Mouse (Mus musculus) liver, embryonic 14.5 days (tissue): ENCODE results near the gene Wdfy2. TPM values are rescaled to one million over a fixed set of nuclear protein-coding genes. Genes with fewer than 3 reads are reported as not detected.
"Not testable (repeated sequence)": the region's sequence is repeated elsewhere in the genome, so short reads cannot be mapped to it uniquely, and the experiment has no call there.

Experiments
- ATAC-seq: fragments of 200-750 bp; cut with Nextera tagmentation; 2 replicates; pipeline ENCODE4 v1.8.0; 2017; ENCODE audit warnings: moderate number of reproducible peaks, mild to moderate bottlenecking, moderate library complexity; ENCODE audit not compliant: insufficient read depth
- DNase-seq, 3 experiments: peaks; one replicate each; pipeline ENCODE4 v3.0.0-alpha.2; 2012 to 2013; ENCODE audit warnings: low read depth in 3 of 3, low spot score in 3 of 3
- H3K27ac ChIP-seq: fragments of 300-500 bp; sonication (generic); 2 replicates; pipeline ENCODE4 v1.5.1; 2014; ENCODE audit warnings: moderate library complexity, mild to moderate bottlenecking, control low read depth, inconsistent platforms
- H3K27me3 ChIP-seq: fragments of 300-500 bp; sonication (generic); 2 replicates; pipeline ENCODE4 v1.6.1; 2014; ENCODE audit warnings: mild to moderate bottlenecking, low read length, moderate library complexity; ENCODE audit not compliant: control insufficient read depth, insufficient read depth
- H3K36me3 ChIP-seq: fragments of 300-500 bp; sonication (generic); replicated peaks from 2 replicates; pipeline ENCODE4 v1.6.1; 2014; ENCODE audit warnings: low read depth; ENCODE audit not compliant: control insufficient read depth, insufficient read depth
- H3K4me1 ChIP-seq, 2 experiments: fragments of 200-500 bp in 1 of 2; fragments of 300-500 bp in 1 of 2; sonication (generic) in 1 of 2; replicated peaks; 2 replicates each; pipeline ENCODE4 v1.6.1; 2012 to 2014; ENCODE audit warnings: antibody characterized with exemption in 1 of 2, inconsistent platforms in 1 of 2, low read length in 1 of 2; ENCODE audit not compliant: control insufficient read depth in 2 of 2, insufficient read depth in 2 of 2
- H3K4me2 ChIP-seq: fragments of 300-500 bp; sonication (generic); 2 replicates; pipeline ENCODE4 v1.6.1; 2014; ENCODE audit warnings: low read depth, mild to moderate bottlenecking, control low read depth, moderate library complexity
- H3K4me3 ChIP-seq, 2 experiments: fragments of 200-500 bp in 1 of 2; fragments of 300-500 bp in 1 of 2; sonication (generic) in 1 of 2; 2 replicates each; pipeline ENCODE4 v1.5.1; 2012 to 2014; ENCODE audit warnings: low read depth in 2 of 2, low read length in 2 of 2, mild to moderate bottlenecking in 2 of 2, control low read depth in 1 of 2, inconsistent platforms in 1 of 2, moderate library complexity in 1 of 2; ENCODE audit not compliant: insufficient read depth in 1 of 2
- H3K9ac ChIP-seq: fragments of 300-500 bp; sonication (generic); replicated peaks from 2 replicates; pipeline ENCODE4 v1.6.1; 2014; ENCODE audit warnings: mild to moderate bottlenecking, control low read depth, moderate library complexity
- H3K9me3 ChIP-seq: fragments of 300-500 bp; sonication (generic); 2 replicates; pipeline ENCODE4 v1.6.1; 2016; ENCODE audit warnings: low read length, mixed read lengths; ENCODE audit not compliant: control insufficient read depth
- CTCF ChIP-seq: IDR thresholded peaks from 2 replicates; pipeline ENCODE4 v1.5.1; 2016; ENCODE audit warnings: antibody characterized with exemption, low read depth, control low read depth
- EP300 ChIP-seq: IDR thresholded peaks from 2 replicates; pipeline ENCODE4 v1.6.1; 2016; ENCODE audit warnings: antibody characterized with exemption, low read depth
- WGBS: fragments of 180-500 bp; shearing (Covaris S2); extraction: QIAGEN DNeasy Blood & Tissue Kit; methylation state at CpG from one replicate; pipeline ENCODE4 v1.1.7; 2014; ENCODE audit not compliant: insufficient replicate concordance; 5-methylcytosine and 5-hydroxymethylcytosine counted together
- polyA plus RNA-seq, 2 experiments: library from polyadenylated mRNA; depleted of rRNA in 1 of 2; stranded (reverse) in 1 of 2; unstranded in 1 of 2; fragments of >200 nt; fragmentation: Nextera tagmentation in 1 of 2; extraction: Ambion mirVana in 1 of 2; gene quantifications; 2 replicates each; pipeline versions ENCODE4 v1.2.1 to v1.2.3; 2012 to 2014

The Wdfy2 gene
- polyA plus RNA-seq, 2 experiments: 1.9 to 3.6 TPM

DNA sequence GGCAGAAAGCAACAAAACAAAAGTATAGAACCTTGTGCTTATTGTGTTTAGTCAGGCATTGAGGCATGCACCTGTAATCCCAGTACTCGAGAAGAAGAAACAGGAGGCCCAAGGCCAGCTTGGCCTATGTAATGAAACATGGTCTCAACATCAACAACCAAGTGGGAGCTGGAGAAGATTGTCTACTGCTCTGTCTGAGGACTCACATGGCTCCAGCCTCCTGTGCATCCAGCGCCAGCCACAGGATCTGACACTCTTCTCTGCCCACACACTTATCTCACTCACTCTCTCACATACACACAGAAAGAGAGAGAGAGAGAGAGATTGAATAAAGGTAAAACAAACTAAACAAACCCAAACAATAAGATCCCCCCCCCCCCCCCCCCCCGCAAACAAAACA is 3.9 kb upstream of the Wdfy2 start:
- no peak overlapping the region for H3K9ac ChIP-seq
- no peak overlapping the region for H3K4me2 ChIP-seq
- no peaks in the 10 kb centered on the region; a peak in 2 of 4 replicates for H3K4me1 ChIP-seq
- H3K27ac ChIP-seq: no peak overlapping the region
- WGBS: 40% methylated on average over 3 of the region's 3 CpGs
- TF ChIP-seq EP300 (no peak), CTCF (no peak)
- DNase-seq: no peak
- no peak for ATAC-seq
- H3K36me3 ChIP-seq: no peaks in the 10 kb centered on the region
- H3K9me3 ChIP-seq: no peaks in the 10 kb centered on the region
- H3K4me3 ChIP-seq: no peak overlapping the region
- peaks cover 3% of the 10 kb centered on the region; the same call in 1 of the 2 replicates for H3K27me3 ChIP-seq

DNA sequence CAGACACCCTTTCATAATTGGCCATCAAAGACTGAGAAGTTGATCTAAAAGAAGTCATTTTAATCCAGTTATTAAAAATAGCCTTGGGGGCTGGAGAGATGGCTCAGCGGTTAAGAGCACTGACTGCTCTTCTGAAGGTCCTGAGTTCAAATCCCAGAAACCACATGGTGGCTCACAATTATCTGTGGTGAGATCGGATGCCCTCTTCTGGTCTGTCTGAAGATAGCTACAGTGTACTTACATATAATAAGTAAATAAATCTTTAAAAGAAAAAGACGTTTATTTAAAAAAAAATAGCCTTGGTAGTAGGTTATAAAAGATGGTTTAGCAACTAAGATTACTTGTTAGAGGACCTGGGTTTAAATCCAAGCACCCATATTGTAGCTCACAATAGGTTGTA is 1.7 kb upstream of the Wdfy2 start:
- DNase-seq: not testable (repeated sequence)
- WGBS: 57% methylated on average over 3 of the region's 3 CpGs

DNA sequence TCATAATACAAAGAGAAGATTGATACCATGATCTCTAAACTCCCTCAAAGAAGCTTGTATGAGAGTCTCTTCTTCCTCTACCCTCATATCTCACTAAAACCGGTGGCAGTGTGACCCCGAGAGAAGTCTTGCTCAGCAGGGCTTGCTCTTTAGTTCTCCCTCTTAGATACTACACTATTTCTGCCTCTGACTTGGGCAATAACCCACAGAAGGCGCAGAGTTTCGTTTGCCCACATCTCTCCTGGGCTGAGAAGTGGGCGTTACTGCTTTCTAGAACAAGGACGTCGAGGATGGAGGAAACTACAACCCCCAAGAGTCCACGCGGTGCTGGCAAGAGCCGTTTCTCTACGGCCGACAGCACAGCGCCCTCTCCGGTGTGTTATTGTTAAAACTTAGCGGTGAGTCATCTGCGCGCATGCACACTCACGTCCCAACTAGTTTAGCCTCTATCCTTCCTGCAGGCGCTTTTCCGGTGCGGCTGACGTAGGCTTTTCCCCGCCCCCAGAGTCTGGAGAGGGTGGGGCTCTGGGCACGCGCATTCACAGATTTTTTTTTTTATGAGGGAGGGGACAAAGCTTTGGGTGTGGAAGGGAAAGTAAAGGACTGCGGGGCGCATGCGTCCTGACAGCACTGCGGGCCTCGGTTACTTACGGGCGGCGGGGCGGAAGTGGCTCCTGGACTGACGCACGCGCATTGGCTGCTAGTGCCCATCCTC is 395 bp upstream of the Wdfy2 start:
- Histone ChIP-seq H3K4me2 (peak overlapping the region; percentile 81), H3K4me1 (no peaks in the 10 kb centered on the region; a peak in 2 of 4 replicates), H3K9ac (peak overlapping the region; percentile 53), H3K27me3 (peaks cover 3% of the 10 kb centered on the region; the same call in 1 of the 2 replicates), H3K9me3 (no peaks in the 10 kb centered on the region), H3K36me3 (no peaks in the 10 kb centered on the region), H3K27ac (peak overlapping the region; percentile 40), H3K4me3 (peak overlapping the region; percentile 78 to 90)
- no peak; the same call in 1 of the 2 replicates for TF ChIP-seq EP300
- peak; percentile 95 for TF ChIP-seq CTCF
- under 1% methylated on average over 37 of the region's 37 CpGs for WGBS
- ATAC-seq (peak; percentile 94), DNase-seq (peak; percentile 93 to 94 (median 94))

More for the DNA sequence above, 1.7 kb upstream of the Wdfy2 start:
- H3K4me2 ChIP-seq, H3K27ac ChIP-seq, H3K4me3 ChIP-seq, H3K9me3 ChIP-seq, ATAC-seq, H3K36me3 ChIP-seq, H3K9ac ChIP-seq, H3K4me1 ChIP-seq, H3K27me3 ChIP-seq: not testable (repeated sequence)

DNA sequence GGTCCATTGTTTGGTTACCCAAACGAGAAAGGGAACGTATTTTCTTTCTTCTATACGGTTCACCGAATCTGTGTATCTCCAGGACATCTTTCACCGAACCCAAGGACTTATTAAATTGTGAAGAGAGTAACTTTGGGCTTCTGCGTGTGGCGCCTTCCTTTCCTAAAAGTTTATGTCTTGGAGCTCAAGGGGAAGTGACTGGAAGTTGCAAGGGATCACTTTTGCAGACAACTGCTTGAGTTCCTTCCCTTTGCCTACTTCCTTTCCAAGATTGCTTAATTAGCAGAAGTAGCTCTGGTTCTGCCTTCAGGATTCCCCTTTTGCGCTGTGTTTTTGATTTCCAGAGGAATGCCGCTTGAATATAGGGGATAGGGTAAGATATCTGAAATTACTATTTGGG is 858 bp downstream of the Wdfy2 start:
- H3K27ac ChIP-seq: no peak overlapping the region
- ATAC-seq (no peak), DNase-seq (no peak)
- no peaks in the 10 kb centered on the region for H3K36me3 ChIP-seq
- peak overlapping the region; percentile 89 to 90 for H3K4me3 ChIP-seq
- H3K9me3 ChIP-seq: no peaks in the 10 kb centered on the region
- TF ChIP-seq CTCF (no peak), EP300 (no peak)
- no peaks in the 10 kb centered on the region; a peak in 2 of 4 replicates for H3K4me1 ChIP-seq
- peaks cover 3% of the 10 kb centered on the region; the same call in 1 of the 2 replicates for H3K27me3 ChIP-seq
- H3K4me2 ChIP-seq: peak overlapping the region; percentile 81
- peak overlapping the region; percentile 53 for H3K9ac ChIP-seq
- 4% methylated on average over 9 of the region's 9 CpGs for WGBS

DNA sequence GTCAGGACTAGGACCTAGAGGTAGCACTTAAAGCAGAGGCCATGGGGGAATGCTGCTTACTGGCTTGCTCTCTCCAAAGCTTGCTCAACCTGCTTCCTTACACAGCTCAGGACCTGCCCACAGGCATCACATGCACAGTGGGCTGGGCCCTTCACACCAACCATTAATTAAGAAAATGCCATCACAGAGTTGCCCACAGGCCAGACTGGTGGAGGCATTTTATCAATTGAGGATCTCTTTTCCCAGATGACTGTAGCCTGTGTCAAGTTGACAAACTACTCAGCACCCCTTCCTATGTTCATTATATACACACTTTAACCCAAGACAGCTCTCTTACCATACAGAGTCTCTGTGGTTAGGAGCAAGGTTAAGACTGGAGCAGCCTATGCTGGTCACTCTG is 4.2 kb downstream of the Wdfy2 start:
- H3K4me1 ChIP-seq: peaks cover 0 to 4% of the 10 kb centered on the region in 2 experiments; a peak in 2 of 4 replicates
- DNase-seq (no peak), ATAC-seq (no peak)
- no peak overlapping the region for H3K4me2 ChIP-seq
- no peaks in the 10 kb centered on the region for H3K36me3 ChIP-seq
- TF ChIP-seq EP300: no peak
- no peak for TF ChIP-seq CTCF
- no peak overlapping the region for H3K4me3 ChIP-seq
- no peaks in the 10 kb centered on the region for H3K9me3 ChIP-seq
- no peak overlapping the region for H3K27ac ChIP-seq
- H3K27me3 ChIP-seq: peaks cover 3% of the 10 kb centered on the region; the same call in 1 of the 2 replicates
- no peak overlapping the region for H3K9ac ChIP-seq
